Mouse (Mus musculus): ENCODE data around the gene Tsc2.

Tsc2 gene

DNA sequence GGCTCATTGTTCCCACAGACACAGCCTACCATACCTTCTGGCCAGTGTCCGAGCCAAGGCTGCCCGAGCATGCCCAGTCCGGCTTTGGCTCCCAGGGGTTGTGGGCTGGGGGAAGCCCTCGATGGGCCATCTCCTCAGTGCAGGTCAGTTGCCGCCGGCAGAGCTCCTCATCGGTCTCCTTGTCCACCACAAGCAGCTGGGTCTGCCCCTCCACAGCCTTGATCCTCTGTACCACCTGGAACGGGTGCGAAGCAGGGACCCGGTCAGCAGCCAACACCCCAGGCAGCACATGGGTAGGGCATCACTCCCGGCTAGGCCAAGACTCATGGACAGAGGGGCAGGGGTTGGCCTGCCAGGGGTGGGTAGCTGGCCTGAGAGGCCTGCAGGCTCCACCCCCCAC, 15.1 kb upstream of the Tsc2 start:
- DNase-seq (ENCODE audit: low spot score), result no peak

DNA sequence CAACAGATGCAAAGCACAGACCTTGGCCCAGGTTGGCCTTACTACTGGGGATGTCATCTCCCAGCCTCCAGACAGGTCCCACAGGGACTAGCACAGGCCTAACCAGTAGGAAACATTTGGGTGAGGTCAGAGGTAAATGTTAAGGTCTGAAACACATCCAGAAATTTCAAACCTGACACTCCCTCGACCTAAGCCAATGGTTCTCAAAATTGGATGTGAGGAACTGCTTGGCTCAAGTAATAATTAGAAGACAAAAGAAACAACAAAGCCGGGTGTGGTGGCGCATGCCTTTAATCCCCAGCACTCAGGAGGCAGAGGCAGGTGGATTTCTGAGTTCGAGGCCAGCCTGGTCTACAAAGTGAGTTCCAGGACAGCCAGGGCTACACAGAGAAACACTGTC, 14.0 kb upstream of the Tsc2 start:
- DNase-seq (ENCODE audit: low spot score), result no peak

DNA sequence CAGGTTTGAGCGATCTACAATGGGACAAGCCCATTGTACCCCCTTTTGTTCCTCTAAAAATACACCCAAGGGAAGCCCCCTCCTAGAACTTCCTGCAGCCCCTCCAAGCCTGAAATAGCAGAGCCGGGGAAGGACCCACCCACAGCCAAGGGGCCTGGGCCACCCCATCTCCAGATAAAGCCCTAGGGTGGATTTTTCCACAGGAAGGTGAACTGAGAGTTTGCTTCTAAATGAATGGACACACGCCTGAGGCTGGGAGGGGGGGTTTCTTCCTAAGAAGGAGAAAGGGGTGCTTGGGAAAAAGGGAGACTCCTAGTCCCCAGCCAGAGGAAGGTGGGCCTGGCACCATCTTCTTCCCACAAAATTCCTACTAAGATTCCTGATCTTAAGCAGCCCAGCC, 13.5 kb upstream of the Tsc2 start:
- DNase-seq (ENCODE audit: low spot score), result no peak

DNA sequence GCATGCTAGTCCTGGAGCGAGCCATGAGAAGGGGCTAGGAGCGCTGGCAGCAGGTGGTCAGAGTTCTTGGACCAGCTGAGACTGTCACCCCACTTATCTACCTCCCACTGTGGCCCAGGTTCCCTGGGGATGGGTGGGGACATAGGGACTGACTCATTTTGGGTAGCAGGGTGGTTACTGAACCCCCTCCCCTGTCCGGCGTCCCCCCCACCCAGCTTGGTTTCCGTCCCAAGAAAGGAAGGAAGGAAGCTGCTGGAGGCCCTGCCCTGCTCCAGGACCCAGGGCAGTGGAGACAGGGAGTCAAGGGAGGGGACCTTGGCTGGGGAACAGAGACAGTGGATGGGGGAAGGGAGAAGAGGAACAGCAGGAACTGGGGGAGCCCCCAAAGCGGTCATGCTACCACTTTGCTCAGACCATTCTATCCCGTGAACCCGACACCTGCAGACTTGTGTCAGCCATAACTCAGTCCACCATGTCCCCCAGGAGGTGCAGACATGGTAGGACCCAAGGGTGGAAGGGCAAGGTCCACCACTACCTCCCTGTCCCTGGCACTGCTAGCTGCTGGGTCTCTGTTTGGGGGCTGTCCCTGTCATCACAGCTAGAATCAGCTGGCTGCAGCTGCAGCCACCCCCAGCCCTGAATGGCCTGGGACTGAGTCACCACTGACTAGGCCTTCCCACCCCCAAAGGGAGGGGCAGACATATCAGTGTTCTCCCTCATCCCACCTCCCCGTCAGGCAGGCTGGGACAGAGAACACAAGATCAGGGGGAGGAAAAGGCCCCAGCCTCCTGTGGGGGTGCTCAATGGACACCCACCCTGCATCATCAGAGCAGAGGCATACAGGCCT, 12.7 kb upstream of the Tsc2 start:
- DNase-seq (ENCODE audit: low spot score), result no peak

DNA sequence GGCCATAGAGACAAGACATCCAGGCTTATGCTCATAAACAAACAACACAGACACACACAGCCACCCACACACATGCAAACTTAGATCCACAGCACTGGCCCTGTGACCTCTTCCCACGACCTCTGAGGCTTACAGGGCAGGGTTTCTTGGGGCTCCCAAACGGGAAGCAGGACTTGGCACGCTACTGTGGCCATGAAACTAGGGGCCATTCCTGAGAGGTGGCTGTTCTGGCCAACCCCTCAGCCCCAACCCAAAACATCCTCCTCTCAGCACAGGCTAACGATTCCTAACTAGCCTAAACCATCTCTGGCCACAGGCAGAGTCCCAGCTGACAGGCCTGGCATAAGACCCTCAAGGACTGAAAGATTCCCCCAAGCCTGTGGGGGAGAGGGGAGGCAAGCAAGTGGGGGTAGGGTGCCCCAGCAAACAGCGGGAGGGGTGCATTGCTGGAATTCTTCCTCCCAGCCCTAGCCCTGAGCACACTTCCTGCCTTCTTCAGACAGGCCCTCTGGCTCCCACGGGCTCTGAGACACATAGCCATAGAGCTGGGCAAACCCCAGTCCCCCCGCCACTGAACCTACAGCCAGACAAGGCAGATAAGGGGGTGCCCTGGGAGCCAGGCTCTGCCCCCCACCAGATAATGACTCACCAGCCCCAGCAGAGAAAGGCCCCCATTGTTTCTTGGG, 11.7 kb upstream of the Tsc2 start:
- no peak for DNase-seq (ENCODE audit: low spot score)

DNA sequence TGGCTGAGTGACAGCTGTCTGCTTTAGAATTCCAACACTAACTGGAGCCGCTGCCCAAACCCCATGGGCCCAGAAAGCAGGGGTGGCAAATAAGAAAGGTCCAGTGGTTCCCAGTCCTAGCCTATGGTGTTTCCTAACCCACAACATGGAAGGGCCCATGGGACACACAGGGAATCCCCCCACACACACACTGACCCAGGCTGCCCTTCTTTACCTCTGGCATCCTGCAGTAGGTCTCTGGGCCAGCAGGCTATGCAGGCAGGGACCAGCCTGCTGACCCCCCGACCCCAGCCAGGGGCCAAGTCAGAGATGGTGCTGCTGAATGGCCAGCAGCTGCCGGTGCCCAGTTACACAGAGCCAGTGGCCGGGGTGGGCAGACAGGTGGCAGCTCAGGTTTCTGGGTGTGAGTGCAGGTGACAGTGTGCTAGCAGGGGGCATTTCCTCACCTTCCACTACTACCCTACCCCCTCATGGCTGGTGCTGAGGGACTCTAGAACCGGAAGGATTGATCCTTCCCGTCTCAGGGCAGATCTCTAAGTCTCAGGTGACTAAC, 10.4 kb upstream of the Tsc2 start:
- no peak for DNase-seq (ENCODE audit: low spot score)

DNA sequence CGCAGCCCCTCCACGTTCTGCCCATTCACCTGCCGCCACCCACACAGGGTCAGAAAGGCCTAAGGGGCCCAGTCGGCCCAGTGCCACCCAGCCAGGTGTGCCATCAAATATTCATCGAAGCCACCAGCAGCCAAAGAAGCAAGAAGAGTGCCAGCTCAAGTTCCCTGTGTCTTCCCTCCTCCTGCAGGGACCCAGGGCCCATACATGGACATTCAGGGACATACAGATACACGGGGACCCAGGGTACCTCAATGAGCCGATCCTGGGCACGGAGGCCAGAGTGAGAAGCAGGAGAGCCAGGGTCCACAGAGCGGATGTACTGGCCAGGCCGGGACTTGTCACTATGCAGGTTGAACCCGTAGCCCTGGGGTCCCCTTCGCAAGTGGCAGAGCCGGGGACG, 9.5 kb upstream of the Tsc2 start:
- no peak for DNase-seq (ENCODE audit: low spot score)

DNA sequence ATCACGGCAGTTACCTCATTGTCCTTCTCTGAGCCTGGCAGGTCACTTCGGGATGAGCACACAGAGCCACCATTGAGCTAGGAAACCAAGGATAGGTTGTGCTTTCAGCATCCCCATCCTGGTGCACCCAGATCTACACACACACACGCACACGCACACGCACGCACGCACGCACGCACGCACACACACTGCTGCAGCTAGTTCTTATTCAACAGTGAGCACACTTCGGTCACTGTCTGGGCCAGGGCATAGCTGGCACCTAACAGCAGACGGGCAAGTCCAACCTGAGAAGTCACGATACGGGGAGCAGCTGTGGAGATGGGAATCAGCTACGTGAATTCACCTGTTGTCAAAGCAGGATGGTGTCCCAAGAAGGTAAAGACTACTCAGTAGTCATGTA, 8.2 kb upstream of the Tsc2 start:
- DNase-seq (ENCODE audit: low spot score), result no peak

DNA sequence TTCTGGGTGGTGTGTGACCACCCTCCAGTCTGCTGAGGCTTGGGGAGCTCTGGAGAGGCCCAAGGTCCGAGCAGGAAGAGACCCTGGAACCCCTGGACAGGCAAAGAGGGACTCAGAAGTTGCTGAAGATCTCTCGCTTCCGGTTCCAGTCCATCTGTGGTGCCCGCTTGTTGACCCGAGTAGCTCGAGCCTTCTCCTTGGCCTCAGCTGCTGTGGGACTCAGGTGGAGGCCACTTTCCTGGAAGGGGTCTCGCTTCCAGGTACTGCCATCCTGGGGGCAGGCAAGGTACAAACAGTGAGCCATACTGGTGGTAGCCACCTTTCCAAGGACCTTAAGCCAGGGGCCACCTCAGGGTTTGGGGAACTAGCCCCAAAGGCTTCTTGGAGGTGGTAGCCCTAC, 7.7 kb upstream of the Tsc2 start:
- no peak for DNase-seq (ENCODE audit: low spot score)

DNA sequence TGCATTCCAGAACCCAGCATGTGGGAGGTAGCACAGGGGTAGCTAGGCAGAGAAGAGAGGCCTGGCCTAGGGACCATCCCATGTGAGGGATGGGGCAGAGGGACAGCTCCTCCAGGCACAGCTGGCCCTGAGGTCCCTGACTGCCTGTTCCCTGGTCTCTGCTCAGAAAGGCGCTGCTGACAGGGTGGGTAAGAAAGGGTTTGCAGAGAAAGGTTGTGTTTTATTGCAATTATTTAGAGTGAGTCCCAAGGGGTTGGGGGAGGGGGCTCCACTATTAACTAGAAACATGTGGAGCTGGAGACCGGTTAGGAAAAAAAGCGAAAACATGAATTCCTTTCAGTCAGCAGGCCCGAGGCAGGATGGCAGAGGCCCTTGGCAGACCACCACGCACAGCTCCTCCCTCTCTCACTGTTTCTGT, 7.2 kb upstream of the Tsc2 start:
- DNase-seq (ENCODE audit: low spot score), result no peak

DNA sequence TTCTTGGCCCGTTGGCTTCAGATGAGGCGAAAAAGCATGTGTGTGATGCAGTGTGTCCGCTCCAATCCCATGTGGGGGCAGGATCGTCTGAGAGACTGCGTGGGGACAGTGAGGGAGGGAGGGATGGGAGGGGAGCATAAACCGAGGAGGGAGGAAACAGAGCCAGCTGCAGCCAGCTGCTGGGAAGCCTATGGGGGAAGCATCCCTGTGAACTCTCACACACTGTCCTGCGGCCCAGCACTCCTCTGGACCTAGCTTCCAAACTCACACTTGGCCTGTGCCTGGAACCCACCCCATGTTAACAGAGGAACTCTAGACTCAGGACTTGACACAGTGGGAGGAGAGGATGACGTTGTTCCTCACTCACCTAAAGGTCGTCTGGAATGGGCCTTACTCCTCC, 6.4 kb upstream of the Tsc2 start:
- DNase-seq (ENCODE audit: low spot score), result peak; percentile 30

DNA sequence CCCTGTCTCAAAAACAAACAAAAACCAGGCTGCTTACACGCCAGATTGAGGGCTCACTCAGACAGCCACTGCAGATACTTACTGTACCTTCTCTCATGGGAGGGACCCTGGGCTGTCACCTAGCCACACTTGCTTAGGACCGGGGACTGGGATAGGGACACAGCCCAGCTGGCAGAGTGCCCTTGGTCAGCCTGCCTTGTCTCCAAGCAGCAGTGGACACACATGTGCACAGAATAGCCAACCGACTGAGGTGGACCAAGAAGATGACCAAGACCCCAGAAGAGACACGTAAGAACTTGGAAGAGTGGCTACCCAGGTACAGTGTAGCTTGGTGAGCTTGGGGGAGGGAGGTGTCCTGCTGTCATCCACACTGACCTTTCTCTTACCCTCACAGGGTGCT, 5.8 kb upstream of the Tsc2 start:
- no peak for DNase-seq (ENCODE audit: low spot score)

DNA sequence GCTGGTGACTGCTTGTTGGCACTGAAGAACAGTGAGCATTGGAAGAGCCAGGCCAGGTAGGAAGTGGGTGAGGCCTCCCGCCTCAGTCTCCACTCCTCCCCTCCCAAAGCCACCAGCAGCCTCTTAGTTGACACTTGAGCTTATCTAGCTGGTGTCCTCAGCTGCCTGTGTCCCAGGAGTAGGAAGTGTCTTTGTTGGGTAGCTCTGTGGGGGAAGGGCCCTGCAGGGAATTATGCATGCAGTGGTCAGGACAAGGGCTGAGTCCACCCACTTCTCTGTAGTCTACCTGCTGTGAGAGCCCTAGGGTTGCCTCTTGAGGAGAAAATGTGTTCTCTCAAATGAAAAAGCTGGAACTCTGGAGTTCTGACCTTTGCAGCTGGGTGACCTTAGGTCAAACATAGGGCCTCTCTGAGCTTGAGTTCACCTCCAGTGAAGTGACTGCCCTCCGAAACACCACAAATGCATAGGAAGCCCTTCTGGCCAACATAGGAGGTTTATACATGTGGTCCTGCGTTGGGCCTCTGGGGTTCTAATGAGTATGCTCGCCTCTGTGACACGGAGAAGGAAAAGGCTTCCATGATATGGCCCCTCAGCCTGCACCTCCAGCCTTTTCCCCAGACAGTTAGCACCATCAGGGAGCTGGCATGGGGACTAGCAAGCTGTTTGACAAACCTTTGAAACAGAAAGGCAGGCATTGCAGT, 4.5 kb upstream of the Tsc2 start:
- DNase-seq (ENCODE audit: low spot score), result no peak

DNA sequence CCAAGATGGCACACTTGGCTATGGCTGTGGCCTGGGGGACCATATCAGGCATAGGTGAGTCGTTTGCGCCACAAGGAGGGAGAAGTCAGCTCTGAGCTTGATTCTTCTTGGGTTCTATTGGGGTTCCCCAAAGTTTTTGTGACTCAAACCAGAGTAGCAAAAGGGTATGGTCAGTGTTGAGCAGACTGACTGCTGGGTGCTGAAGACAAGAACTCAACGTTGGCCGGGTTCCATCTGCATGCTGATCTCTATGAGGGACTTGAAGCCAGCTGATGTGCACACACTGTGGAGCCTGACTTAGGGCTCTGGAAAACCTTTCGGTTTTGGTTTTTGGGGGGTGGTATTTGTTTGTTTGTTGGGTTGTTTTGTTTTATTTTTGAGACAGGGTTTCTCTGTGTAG, 3.3 kb upstream of the Tsc2 start:
- DNase-seq (ENCODE audit: low spot score), result no peak

DNA sequence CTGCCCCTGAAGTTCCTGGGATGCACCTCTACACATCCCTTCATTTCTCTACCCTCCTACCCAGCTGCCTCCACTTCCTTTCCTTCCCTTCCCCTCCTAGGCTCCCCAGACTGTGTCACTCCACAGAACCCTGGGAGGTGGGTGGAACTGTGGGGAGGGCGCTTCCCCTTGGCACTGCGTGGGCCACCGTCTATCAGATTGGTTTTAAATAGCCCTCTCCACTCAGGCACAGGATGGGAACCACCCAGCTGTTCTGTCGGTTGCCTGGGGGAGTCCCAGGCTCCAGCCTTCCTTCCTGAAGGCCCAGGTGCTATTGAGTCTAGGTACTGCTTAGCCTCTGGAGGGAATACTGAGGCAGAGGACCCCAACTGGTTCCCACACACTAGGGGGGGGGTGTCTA, 2.6 kb upstream of the Tsc2 start:
- no peak for DNase-seq (ENCODE audit: low spot score)

DNA sequence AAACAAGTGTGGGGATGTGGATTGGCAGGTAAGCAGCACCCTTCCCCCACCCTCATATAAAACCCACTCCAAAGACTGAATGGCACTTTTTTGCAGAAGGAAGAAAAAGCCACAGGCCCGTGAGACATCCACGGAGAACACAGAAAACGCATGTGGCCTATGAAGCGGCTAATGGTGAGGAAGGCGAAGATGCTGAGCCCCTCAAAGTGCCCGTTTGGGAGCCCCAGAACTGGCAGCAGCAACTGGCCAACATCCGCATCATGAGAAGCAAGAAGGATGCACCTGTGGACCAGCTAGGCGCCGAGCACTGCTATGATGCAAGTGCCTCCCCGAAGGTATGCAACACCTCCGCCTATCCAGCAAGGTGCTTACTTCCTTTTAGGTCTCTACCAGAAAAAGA, 1.4 kb upstream of the Tsc2 start:
- no peak for DNase-seq (ENCODE audit: low spot score)

DNA sequence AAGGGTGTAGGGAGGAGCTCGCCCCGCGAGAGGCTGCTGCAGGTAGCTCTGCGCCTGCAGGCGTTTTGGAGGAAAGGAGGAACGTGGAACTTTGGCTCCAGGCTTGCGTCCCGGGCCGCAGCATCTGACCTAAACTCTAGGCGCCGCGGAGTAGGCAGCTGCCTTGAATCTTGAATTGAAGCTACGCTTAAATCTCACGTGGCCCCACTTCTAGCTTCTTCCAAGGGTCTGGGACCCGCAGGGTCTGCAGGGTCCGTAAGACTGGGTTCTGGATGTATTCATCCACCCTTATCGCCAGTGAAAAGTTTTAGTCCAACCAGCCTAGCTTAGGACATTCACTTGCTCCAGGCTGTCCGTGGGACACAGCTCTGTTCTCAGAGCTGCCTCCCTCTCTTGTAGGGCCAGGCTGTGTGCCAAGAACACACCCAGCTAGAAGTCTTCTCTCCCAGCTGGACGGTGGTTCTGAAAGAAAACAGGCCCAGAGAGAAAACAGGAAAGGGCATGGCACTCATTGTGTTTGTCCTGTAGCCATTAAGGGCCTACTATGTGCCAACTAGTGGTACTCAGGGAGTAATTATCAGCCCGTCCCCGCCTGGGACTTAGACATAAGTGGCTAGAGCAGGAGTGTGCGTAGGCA, 501 bp upstream of the Tsc2 start:
- no peak for DNase-seq (ENCODE audit: low spot score)

DNA sequence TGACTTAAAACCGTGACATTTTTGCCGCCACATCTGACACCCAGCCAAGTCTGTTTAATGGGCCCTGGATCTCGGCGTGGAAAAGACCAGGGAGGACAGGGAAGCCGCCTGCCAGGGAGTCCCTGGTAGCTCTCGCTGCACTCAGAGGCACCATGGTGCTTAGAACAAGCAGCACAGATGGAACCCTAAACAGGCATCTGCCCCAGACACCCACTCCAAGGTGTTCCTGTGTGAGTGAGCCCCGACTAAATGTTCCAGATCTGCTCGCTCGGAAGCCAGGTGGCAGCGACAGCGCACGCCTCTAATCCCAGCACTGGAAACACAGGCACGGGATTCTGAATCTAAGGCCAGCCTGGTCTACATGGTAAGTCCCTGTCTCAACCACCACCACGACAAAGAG, 2.4 kb downstream of the Tsc2 start:
- no peak for DNase-seq (ENCODE audit: low spot score)

DNA sequence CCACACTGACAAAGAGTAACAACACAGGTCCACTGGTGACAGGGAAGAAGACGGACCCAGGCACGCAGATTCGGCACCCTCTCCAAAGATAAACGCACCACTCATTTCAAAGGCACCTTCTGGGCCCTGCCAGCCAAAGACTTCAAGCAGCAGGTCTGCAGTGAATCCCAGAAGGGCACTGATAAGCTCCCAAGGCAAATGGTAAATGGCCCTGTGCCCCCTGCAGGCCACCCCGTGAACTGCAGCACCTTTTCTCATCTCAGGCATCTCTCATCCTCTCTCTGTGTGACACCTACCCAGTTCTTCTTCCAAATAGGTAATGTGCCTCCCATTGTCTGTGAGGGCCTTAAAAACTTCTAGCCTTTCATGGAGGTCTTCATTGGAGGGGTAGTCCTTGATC, 3.8 kb downstream of the Tsc2 start:
- no peak for DNase-seq (ENCODE audit: low spot score)

DNA sequence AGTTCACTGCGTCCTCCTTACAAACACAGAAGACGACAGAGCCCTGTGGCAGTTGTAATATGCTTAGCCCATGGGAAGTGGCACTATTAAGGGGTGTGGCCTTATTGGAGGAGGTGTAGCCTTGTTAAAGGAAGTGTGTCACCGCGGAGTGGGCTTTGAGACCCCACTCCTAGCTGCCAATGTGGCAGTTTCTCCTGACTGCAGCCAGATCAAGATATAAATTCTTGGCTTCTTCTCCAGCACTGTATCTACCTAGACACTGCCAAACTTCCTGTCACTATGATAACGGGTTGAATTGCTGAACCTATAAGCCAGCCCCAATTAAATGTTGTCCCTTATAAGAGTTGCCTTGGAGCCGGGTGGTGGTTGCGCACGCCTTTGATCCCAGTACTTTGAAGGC, 7.0 kb downstream of the Tsc2 start:
- no peak for DNase-seq (ENCODE audit: low spot score)

DNA sequence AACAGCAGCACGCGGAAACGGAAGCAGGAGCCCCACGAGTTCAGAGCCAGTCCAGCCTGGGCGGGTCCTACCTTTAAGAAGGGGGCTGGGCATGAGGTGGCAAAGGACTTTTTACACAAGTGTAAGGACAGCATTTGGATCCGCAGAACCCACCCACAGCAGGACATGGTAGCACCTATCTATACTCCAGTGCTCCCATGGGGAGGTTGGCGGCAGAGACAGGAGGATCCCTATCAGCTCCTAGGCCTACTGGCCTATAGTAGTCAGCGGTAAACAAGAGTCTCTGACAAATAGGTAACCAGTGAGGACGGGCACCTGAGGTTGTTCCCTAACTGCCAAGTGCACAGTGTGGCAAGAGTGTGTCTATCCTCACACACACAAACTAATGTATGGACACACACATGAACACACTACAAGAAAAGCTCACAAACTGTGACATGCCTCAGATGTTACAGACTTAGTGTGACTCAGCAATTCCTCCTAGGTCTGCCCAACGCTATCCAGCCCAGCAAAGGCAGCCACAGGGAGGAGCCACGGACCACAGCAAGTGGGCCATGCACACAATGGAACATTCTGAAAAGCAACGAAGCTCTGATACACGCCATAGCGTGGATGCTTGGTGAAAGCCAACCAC, 14.8 kb downstream of the Tsc2 start:
- DNase-seq (ENCODE audit: low spot score), result no peak

DNA sequence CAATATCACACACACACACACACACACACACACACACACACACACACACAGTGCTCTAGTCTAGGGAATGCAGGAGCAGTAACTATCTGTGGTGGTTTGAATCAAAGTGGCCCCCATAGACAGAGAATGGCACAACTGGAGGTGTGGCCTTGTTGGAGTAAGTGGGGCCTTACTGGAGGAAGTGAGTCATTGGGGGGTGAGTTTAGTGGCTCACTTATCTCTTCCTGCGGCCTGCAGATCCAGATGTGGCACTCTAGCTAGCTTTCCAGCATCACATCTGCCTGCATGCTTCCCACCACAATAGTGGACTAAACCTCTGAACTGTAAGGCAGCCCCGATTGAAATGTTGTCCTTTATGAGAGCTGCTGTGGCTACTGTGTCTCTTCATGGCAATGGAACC, 21.7 kb downstream of the Tsc2 start:
- no peak for DNase-seq (ENCODE audit: low spot score)

Measured in ovary, postnatal 10 days (tissue).